Mouse (Mus musculus) hindbrain, embryonic 15.5 days (tissue): ENCODE results near the gene Il17rc. TPM values are rescaled to one million over a fixed set of nuclear protein-coding genes. Genes with fewer than 3 reads are reported as not detected.

Source experiments
- ATAC-seq: fragments of 200-750 bp; cut with Nextera tagmentation; 2 replicates; pipeline ENCODE4 v1.8.0; 2017; ENCODE audit warnings: low read depth, moderate number of reproducible peaks, moderate TSS enrichment; ENCODE audit not compliant: low FRiP score
- H3K27ac ChIP-seq: fragments of 300-500 bp; sonication (generic); replicated peaks from 2 replicates; pipeline ENCODE4 v1.5.1; 2015; ENCODE audit warnings: mild to moderate bottlenecking, inconsistent platforms
- H3K27me3 ChIP-seq: fragments of 300-500 bp; sonication (generic); 2 replicates; pipeline ENCODE4 v1.6.1; 2015; ENCODE audit warnings: control low read depth, inconsistent platforms
- H3K36me3 ChIP-seq: fragments of 300-500 bp; sonication (generic); 2 replicates; pipeline ENCODE4 v1.6.1; 2015; ENCODE audit warnings: control low read depth, inconsistent platforms
- H3K4me1 ChIP-seq: fragments of 300-500 bp; sonication (generic); replicated peaks from 2 replicates; pipeline ENCODE4 v1.6.1; 2015; ENCODE audit warnings: control low read depth, inconsistent platforms
- H3K4me2 ChIP-seq: fragments of 300-500 bp; sonication (generic); 2 replicates; pipeline ENCODE4 v1.6.1; 2015; ENCODE audit warnings: moderate library complexity, mild to moderate bottlenecking, inconsistent platforms
- H3K4me3 ChIP-seq: fragments of 300-500 bp; sonication (generic); 2 replicates; pipeline ENCODE4 v1.5.1; 2015; ENCODE audit warnings: mild to moderate bottlenecking, inconsistent platforms
- H3K9ac ChIP-seq: fragments of 300-500 bp; sonication (generic); 2 replicates; pipeline ENCODE4 v1.6.1; 2015; ENCODE audit warnings: inconsistent platforms
- H3K9me3 ChIP-seq: fragments of 300-500 bp; sonication (generic); 2 replicates; pipeline ENCODE4 v1.6.1; 2016; ENCODE audit warnings: control low read depth, inconsistent platforms
- WGBS: fragments of 180-500 bp; shearing (Covaris S2); methylation state at CpG from one replicate; pipeline ENCODE4 v1.1.7; 2015; 5-methylcytosine and 5-hydroxymethylcytosine counted together
- polyA plus RNA-seq: library from polyadenylated mRNA; unstranded; fragments of >200 nt; fragmentation: Nextera tagmentation; extraction: Ambion mirVana; gene quantifications from 2 replicates; pipeline ENCODE4 v1.2.1, GENCODE M21; 2015

The Il17rc gene
- polyA plus RNA-seq, 1 experiment from 2014 or later: 3.2 TPM

DNA sequence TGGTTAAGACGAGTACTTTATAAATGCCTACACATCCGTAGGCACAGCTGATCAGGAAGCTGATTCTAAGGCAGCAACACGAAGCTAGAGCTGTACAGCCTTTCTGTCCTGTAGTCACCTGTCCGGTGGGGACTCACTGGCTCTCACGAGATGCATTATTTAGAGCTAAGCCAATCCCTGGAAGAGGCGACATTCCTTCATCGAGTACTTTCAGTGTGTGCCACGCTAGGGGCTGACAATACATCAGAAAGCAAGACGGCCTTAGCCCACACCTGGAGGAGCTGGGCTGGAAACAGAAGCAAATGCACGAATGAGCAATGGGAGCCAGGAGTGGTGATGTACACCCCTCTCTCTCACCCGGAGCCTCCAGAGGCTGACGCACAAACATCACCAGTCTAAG is 34.1 kb upstream of the Il17rc start:
- no peak overlapping the region for H3K4me3 ChIP-seq
- no peak overlapping the region for H3K9ac ChIP-seq
- ATAC-seq: no peak
- H3K4me1 ChIP-seq: 0 out of 2 replicates have a peak, but pooled peaks cover 4% of the 10 kb centered on the region
- no peaks in the 10 kb centered on the region for H3K9me3 ChIP-seq
- no peaks in the 10 kb centered on the region for H3K27me3 ChIP-seq
- no peak overlapping the region for H3K4me2 ChIP-seq
- H3K36me3 ChIP-seq: no peaks in the 10 kb centered on the region
- H3K27ac ChIP-seq: no peak overlapping the region
- 76% methylated on average over 12 of the region's 12 CpGs for WGBS

- Histone ChIP-seq H3K4me1 (peaks cover 13% of the 10 kb centered on the region), H3K27me3 (no peaks in the 10 kb centered on the region), H3K4me3 (no peak overlapping the region), H3K27ac (no peak overlapping the region), H3K9ac (no peak overlapping the region), H3K9me3 (no peaks in the 10 kb centered on the region), H3K4me2 (no peak overlapping the region), H3K36me3 (no peaks in the 10 kb centered on the region)
- 70% methylated on average over 12 of the region's 12 CpGs for WGBS
- ATAC-seq: no peak
Measured at GRCm38 (mm10) chr6:113438721-113439430, 32.4 kb upstream of the Il17rc start.

- no peak overlapping the region for H3K4me2 ChIP-seq
- H3K9ac ChIP-seq: no peak overlapping the region
- no peak for ATAC-seq
- H3K27me3 ChIP-seq: no peaks in the 10 kb centered on the region
- no peak overlapping the region for H3K4me3 ChIP-seq
- WGBS: 89% methylated on average over 3 of the region's 3 CpGs
- no peaks in the 10 kb centered on the region for H3K9me3 ChIP-seq
- no peak overlapping the region for H3K27ac ChIP-seq
- H3K4me1 ChIP-seq: peaks cover 17% of the 10 kb centered on the region
- H3K36me3 ChIP-seq: no peaks in the 10 kb centered on the region
Measured at GRCm38 (mm10) chr6:113440686-113441085, 30.5 kb upstream of the Il17rc start.

DNA sequence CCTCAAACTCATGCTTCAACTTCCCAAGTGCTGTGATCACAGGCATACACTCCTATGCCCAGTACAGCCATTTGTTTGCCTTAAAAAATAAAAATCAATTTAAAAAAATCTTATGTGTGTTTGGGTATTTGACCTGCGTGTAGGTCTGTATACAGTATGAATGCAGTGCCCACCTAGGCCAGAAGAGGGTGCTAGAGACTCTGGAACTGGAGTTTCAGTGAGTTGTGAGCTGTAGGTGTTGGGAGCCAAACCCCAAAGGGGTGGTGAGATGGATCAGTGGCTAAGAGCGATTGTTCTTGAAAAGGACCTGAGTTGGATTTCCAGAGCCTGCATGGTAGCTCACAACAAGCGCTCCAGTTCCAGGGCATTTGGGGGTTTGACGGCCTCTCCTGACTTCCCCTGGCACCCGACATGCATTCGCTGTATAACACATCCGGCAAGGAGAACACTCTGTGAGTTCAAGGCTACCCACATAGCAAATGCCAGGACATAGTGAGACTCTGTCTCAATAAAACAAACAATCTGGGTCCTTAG is 30.0 kb upstream of the Il17rc start:
- no peak for ATAC-seq
- H3K9me3 ChIP-seq: no peaks in the 10 kb centered on the region
- no peak overlapping the region for H3K4me2 ChIP-seq
- no peaks in the 10 kb centered on the region for H3K27me3 ChIP-seq
- 55% methylated on average over 7 of the region's 7 CpGs for WGBS
- H3K36me3 ChIP-seq: no peaks in the 10 kb centered on the region
- H3K4me1 ChIP-seq: peaks cover 17% of the 10 kb centered on the region
- H3K4me3 ChIP-seq: no peak overlapping the region
- H3K27ac ChIP-seq: no peak overlapping the region
- no peak overlapping the region for H3K9ac ChIP-seq

- H3K4me2 ChIP-seq: peak overlapping the region; percentile 75
- peak; percentile 72 for ATAC-seq
- peak overlapping the region; percentile 80 for H3K27ac ChIP-seq
- no peaks in the 10 kb centered on the region for H3K27me3 ChIP-seq
- H3K9ac ChIP-seq: peak overlapping the region; percentile 85
- no peaks in the 10 kb centered on the region for H3K9me3 ChIP-seq
- 43% methylated on average over 9 of the region's 9 CpGs for WGBS
- H3K36me3 ChIP-seq: peaks cover 5% of the 10 kb centered on the region; the same call in 1 of the 2 replicates
- peaks cover 17% of the 10 kb centered on the region for H3K4me1 ChIP-seq
- peak overlapping the region; percentile 77 for H3K4me3 ChIP-seq
Measured at GRCm38 (mm10) chr6:113442087-113442441, 29.2 kb upstream of the Il17rc start.

- H3K9ac ChIP-seq: peak within 1 kb of the TSS; percentile 85
- H3K27me3 ChIP-seq: no peaks in the 10 kb centered on the region
- under 1% methylated on average over 45 of the region's 45 CpGs for whole genome bisulfite sequencing
- H3K36me3 ChIP-seq: peaks cover 10% of the 10 kb centered on the region
- peak within 1 kb of the TSS; percentile 75 for H3K4me2 ChIP-seq
- H3K9me3 ChIP-seq: no peaks in the 10 kb centered on the region
- peak within 1 kb of the TSS; percentile 77 for H3K4me3 ChIP-seq
- H3K27ac ChIP-seq: peak within 1 kb of the TSS; percentile 80
- H3K4me1 ChIP-seq: peaks cover 17% of the 10 kb centered on the region
- peak; percentile 96 for ATAC-seq
Measured at GRCm38 (mm10) chr6:113442442-113443090, 28.7 kb upstream of the Il17rc start, which contains the start of gene Jagn1. TSS of gene Jagn1 (plus strand) at chr6:113442569.

DNA sequence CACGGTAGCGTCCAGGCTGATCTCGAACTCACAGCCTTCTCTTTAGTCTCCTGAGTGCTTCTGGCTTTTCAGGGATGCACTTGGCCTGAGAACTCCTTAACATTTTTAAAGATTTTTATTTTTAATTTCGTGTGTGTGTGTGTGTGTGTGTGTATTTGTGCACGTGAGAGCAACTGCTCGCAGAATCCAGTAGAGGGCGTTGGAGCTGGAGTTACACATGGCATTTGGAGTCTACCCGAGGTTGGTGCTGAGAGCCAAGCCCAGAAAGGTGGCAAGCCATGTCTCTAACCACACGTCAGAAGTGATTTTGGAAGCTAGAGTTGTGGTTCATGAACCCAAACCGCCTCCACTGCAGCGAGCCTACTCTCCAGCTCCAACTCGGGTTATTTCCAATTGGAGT is 28.1 kb upstream of the Il17rc start:
- 48% methylated on average over 12 of the region's 12 CpGs for WGBS
- Histone ChIP-seq H3K27ac (peak overlapping the region; percentile 80), H3K4me3 (peak overlapping the region; percentile 77), H3K4me1 (peaks cover 17% of the 10 kb centered on the region), H3K9me3 (no peaks in the 10 kb centered on the region), H3K27me3 (no peaks in the 10 kb centered on the region), H3K36me3 (peaks cover 15% of the 10 kb centered on the region), H3K4me2 (peak overlapping the region; percentile 75), H3K9ac (peak overlapping the region; percentile 85)
- no peak for ATAC-seq

- no peak overlapping the region for H3K27ac ChIP-seq
- no peaks in the 10 kb centered on the region for H3K9me3 ChIP-seq
- peaks cover 24% of the 10 kb centered on the region for H3K36me3 ChIP-seq
- no peaks in the 10 kb centered on the region for H3K27me3 ChIP-seq
- H3K4me2 ChIP-seq: no peak overlapping the region
- 75% methylated on average over 7 of the region's 8 CpGs for WGBS
- H3K9ac ChIP-seq: no peak overlapping the region
- H3K4me3 ChIP-seq: no peak overlapping the region
- no peak for ATAC-seq
- peaks cover 17% of the 10 kb centered on the region for H3K4me1 ChIP-seq
Measured at GRCm38 (mm10) chr6:113444207-113444965, 26.8 kb upstream of the Il17rc start.

GRCm38 (mm10) chr6:113447639-113448038 is 23.6 kb upstream of the Il17rc start:
- ATAC-seq: no peak
- no peaks in the 10 kb centered on the region for H3K9me3 ChIP-seq
- WGBS: 91% methylated on average over 4 of the region's 4 CpGs

DNA sequence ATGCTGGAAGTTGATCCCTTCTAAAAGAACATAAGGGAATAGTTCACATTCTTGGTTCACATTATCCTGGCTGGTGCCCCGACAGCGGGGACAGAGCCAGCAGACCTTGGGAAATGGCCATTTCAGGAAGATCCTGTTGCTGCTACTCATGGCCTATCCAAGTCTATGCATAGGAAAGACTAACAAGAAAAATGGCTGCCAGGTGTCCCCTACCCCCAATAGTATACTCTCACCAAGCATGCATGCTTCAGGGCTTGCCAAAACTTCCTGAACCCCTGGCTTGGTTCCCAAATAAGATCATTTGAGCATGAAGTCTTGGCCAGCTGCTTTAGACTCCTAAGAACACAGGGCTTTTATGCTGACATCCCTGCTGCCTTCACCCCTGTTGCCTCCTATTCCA is 19.4 kb upstream of the Il17rc start:
- Histone ChIP-seq H3K36me3 (peaks cover 22% of the 10 kb centered on the region), H3K4me2 (no peak overlapping the region), H3K27ac (no peak overlapping the region), H3K9me3 (no peaks in the 10 kb centered on the region), H3K27me3 (no peaks in the 10 kb centered on the region), H3K4me1 (no peaks in the 10 kb centered on the region), H3K4me3 (no peak overlapping the region), H3K9ac (no peak overlapping the region)
- no peak; the same call in 1 of the 2 replicates for ATAC-seq
- WGBS: 78% methylated on average over 2 of the region's 2 CpGs

More at GRCm38 (mm10) chr6:113447639-113448038, 23.6 kb upstream of the Il17rc start:
- no peaks in the 10 kb centered on the region for H3K27me3 ChIP-seq
- no peak overlapping the region for H3K4me2 ChIP-seq
- peaks cover 12% of the 10 kb centered on the region for H3K4me1 ChIP-seq
- no peak overlapping the region for H3K9ac ChIP-seq
- H3K4me3 ChIP-seq: no peak overlapping the region
- peaks cover 24% of the 10 kb centered on the region for H3K36me3 ChIP-seq
- no peak overlapping the region for H3K27ac ChIP-seq

GRCm38 (mm10) chr6:113455007-113455406 is 16.2 kb upstream of the Il17rc start:
- H3K4me2 ChIP-seq: no peak overlapping the region
- H3K9ac ChIP-seq: no peak overlapping the region
- no peaks in the 10 kb centered on the region for H3K4me1 ChIP-seq
- no peaks in the 10 kb centered on the region for H3K36me3 ChIP-seq
- WGBS: 74% methylated on average over 5 of the region's 5 CpGs
- H3K9me3 ChIP-seq: no peaks in the 10 kb centered on the region
- ATAC-seq: no peak
- no peak overlapping the region for H3K27ac ChIP-seq
- H3K27me3 ChIP-seq: no peaks in the 10 kb centered on the region
- H3K4me3 ChIP-seq: no peak overlapping the region
